Mouse (Mus musculus) myocyte (in vitro differentiated cells): ENCODE data around the gene Prr15l.

Experiments used
- MYOD1 ChIP-seq, 3 experiments: IDR thresholded peaks; one replicate each; pipeline ENCODE4 v1.6.1; 2011; ENCODE audit warnings: control low read depth in 2 of 3, low read depth in 2 of 3, mild to moderate bottlenecking in 2 of 3, moderate library complexity in 1 of 3; ENCODE audit not compliant: insufficient read length in 2 of 3, control insufficient read depth in 1 of 3
- POLR2A ChIP-seq: IDR thresholded peaks from one replicate; pipeline ENCODE4 v1.6.1; 2011; ENCODE audit warnings: low read depth, mild to moderate bottlenecking, control low read depth, moderate library complexity; ENCODE audit not compliant: insufficient read length
- POLR2AphosphoS2 ChIP-seq: IDR thresholded peaks from one replicate; pipeline ENCODE4 v1.6.1; 2011; ENCODE audit warnings: low read depth, control low read depth; ENCODE audit not compliant: insufficient read length
- REST ChIP-seq: IDR thresholded peaks from one replicate; pipeline ENCODE4 v1.6.1; 2011; ENCODE audit warnings: mild to moderate bottlenecking, control low read depth, moderate library complexity; ENCODE audit not compliant: insufficient read depth, insufficient read length
- SRF ChIP-seq: IDR thresholded peaks from one replicate; pipeline ENCODE4 v1.6.1; 2011; ENCODE audit warnings: low read depth; ENCODE audit not compliant: control insufficient read depth, insufficient read length
- USF1 ChIP-seq: IDR thresholded peaks from one replicate; pipeline ENCODE4 v1.6.1; 2011; ENCODE audit warnings: low read depth, mild to moderate bottlenecking, control low read depth, moderate library complexity

DNA sequence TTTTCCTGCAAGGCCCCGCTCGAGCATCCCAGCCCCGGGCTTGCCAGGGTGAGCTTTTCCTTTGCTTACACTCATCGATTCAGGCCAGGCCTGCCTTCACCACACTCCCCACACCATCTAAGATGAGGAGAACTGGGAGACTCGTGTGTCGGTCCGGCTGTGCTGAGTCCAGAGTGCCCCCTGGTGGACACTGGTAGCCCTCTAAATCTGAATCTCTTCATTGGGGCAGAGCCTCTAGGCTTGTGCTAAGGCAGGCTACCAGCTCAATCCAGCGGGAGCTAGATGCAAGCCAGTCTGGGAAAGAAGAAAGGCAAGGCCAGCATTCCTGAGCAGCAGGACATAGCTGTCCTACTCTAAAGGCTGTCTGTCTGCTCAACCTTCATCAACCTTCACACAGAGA is 35.7 kb downstream of the Prr15l start:
- TF ChIP-seq USF1 = no peak
- no peak for TF ChIP-seq REST
- no peak for TF ChIP-seq SRF
- no peak for TF ChIP-seq POLR2A
- no peak for TF ChIP-seq MYOD1 (IDR thresholded peaks at IDR 0.05; ENCODE audit: control insufficient read depth in 1 of 3, insufficient read length in 2 of 3, low read depth in 2 of 3)
- TF ChIP-seq POLR2AphosphoS2 = no peak
